Mouse (Mus musculus): ENCODE measurements around the gene Casp6. TPM values are rescaled to one million over a fixed set of nuclear protein-coding genes. Genes with fewer than 3 reads are reported as not detected.

Gene Casp6
- polyA plus RNA-seq, 1 experiment from 2014 or later: 79.8 TPM

DNA sequence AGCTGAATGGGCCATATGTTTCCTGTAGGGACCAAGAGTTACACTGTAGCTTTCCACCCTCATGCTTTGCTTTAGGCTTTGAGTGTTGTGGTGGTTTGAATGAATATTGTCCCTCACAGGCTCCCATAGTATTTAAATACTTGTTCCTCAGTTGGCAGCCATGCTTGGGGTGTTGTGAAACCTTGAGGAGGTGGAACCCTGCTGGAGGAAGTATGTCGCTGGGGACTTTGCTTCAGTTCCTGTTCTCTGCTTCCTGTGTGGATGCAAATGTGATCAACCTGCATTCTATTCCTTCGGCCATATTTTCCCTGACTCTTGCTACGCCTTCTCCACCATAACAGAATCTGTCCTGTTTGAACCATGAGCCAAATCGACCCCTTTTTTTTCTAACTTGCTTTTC, 52.1 kb downstream of the Casp6 start:
- no peak overlapping the region for H3K4me2 ChIP-seq
- no peaks in the 10 kb centered on the region for H3K4me1 ChIP-seq (ENCODE audit: insufficient read depth)
- no peaks in the 10 kb centered on the region for H3K9me3 ChIP-seq (ENCODE audit: low read depth, low read length)
- H3K27me3 ChIP-seq (ENCODE audit: insufficient read depth, low read length): no peaks in the 10 kb centered on the region
- no peaks in the 10 kb centered on the region for H3K36me3 ChIP-seq (ENCODE audit: insufficient read depth)
- H3K27ac ChIP-seq (ENCODE audit: low read depth): no peak overlapping the region
- DNase-seq (no peak), ATAC-seq (ENCODE audit: insufficient read depth) (no peak)
- TF ChIP-seq CTCF (IDR thresholded peaks at IDR 0.05; ENCODE audit: low read depth): no peak
- no peak overlapping the region for H3K9ac ChIP-seq
- WGBS: 88% methylated on average over 4 of the region's 4 CpGs
- no peak overlapping the region for H3K4me3 ChIP-seq (ENCODE audit: low read depth, low read length)

DNA sequence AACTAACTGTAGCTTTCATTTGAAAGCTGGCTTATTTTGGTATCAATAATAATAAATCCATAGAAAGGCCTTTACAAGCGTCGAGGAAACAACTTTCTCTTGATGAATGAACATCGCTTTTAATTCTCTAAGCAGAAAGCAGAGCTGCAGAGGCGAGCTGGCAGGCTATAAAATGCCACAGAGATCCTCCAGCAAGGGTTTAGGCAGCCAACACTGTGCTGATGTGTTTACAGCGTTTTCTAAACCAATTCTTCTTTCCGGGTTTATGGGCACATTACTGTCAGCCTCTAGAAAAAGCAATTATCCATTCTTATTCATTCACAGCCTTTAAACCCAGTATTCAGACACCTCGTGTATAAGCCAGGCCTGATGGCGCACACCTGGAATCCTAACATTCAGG, 61.3 kb downstream of the Casp6 start:
- no peak overlapping the region for H3K9ac ChIP-seq
- no peaks in the 10 kb centered on the region for H3K9me3 ChIP-seq (ENCODE audit: low read depth, low read length)
- no peak overlapping the region for H3K27ac ChIP-seq (ENCODE audit: low read depth)
- no peak overlapping the region for H3K4me3 ChIP-seq (ENCODE audit: low read depth, low read length)
- H3K4me1 ChIP-seq (ENCODE audit: insufficient read depth): no peaks in the 10 kb centered on the region
- no peaks in the 10 kb centered on the region for H3K27me3 ChIP-seq (ENCODE audit: insufficient read depth, low read length)
- H3K4me2 ChIP-seq: no peak overlapping the region
- WGBS: 69% methylated on average over 8 of the region's 8 CpGs
- no peak for DNase-seq
- no peak for ATAC-seq (ENCODE audit: insufficient read depth)
- no peaks in the 10 kb centered on the region for H3K36me3 ChIP-seq (ENCODE audit: insufficient read depth)
- no peak for TF ChIP-seq CTCF (IDR thresholded peaks at IDR 0.05; ENCODE audit: low read depth)

Other genes starting within 250 kb of the Casp6 start
- gene Egf, start 146.1 kb upstream of the Casp6 start, polyA plus RNA-seq (2014; fragmentation: Nextera tagmentation; extraction: Ambion mirVana): 1.1 and 1.4 TPM in 2 replicates
- gene Lrit3, start 97.4 kb upstream of the Casp6 start, polyA plus RNA-seq (2014; fragmentation: Nextera tagmentation; extraction: Ambion mirVana): 0.26 TPM in 1 of 2 replicates, not detected in the other
- gene Rrh, start 78.8 kb upstream of the Casp6 start, polyA plus RNA-seq (2014; fragmentation: Nextera tagmentation; extraction: Ambion mirVana): 0.08 and 0.13 TPM in 2 replicates
- gene Gar1, start 70.0 kb upstream of the Casp6 start, polyA plus RNA-seq (2014; fragmentation: Nextera tagmentation; extraction: Ambion mirVana): 44.8 and 45.2 TPM in 2 replicates
- gene Cfi, start 65.5 kb upstream of the Casp6 start, polyA plus RNA-seq (2014; fragmentation: Nextera tagmentation; extraction: Ambion mirVana): 25.7 and 26.4 TPM in 2 replicates
- 36.4 and 38.2 TPM in 2 replicates for gene Pla2g12a, start 22.8 kb upstream of the Casp6 start, polyA plus RNA-seq (2014; fragmentation: Nextera tagmentation; extraction: Ambion mirVana)
- gene Mcub, start 68.8 kb downstream of the Casp6 start, polyA plus RNA-seq (2014; fragmentation: Nextera tagmentation; extraction: Ambion mirVana): 2.3 and 2.9 TPM in 2 replicates
- gene Sec24b, start 160.1 kb downstream of the Casp6 start, polyA plus RNA-seq (2014; fragmentation: Nextera tagmentation; extraction: Ambion mirVana): 38.6 and 46.3 TPM in 2 replicates
- 15.8 and 17.0 TPM in 2 replicates for gene Col25a1, start 230.1 kb downstream of the Casp6 start, polyA plus RNA-seq (2014; fragmentation: Nextera tagmentation; extraction: Ambion mirVana)